Mouse (Mus musculus) thymus, postnatal 25 days (tissue): ENCODE data around the gene Gm9376.

ENCODE experiments used
- DNase-seq: peaks from one replicate; pipeline ENCODE4 v3.0.0; 2022

The Gm9376 gene

DNA sequence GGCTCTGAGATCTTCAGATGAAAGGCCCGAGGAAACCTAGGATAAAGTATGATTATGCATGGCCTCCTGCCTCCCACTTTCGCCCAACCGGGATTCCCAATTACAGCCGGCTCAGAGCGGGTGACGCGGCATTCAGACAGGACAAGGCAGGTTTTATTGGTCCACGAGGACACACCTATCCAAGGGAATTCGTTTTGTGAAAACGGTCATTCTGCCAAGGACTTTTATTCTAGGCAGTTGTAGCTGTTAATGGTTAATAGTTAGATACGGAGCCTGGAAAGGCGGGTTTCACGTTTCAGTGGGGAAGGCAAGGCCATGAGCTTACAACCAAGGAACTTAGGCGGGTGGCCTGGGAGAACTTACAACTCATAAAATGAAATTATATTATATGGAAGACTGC, 16.2 kb downstream of the Gm9376 start:
- no peak for DNase-seq

GRCm38 (mm10) chr14:118286096-118286495, 19.3 kb downstream of the Gm9376 start:
- DNase-seq: no peak

DNA sequence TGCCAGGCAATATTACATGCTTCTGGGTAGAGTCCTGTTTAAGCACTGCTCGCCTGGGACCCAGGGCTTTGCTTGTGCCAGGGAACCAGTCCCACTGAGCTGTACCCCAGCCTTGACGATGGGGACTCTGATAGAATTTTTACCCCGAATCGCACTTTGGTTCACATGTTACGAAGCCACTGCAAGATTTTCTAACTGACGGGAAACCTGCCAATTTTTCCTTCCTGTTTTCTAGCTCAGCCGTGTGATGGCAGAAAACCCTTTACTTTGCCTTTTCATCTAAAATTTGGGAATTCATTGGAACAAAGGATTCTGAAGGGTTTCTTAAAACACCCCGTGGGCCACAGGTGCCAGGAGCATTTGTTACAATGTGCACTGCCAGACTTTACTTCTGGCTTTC, 22.4 kb downstream of the Gm9376 start:
- no peak for DNase-seq

DNA sequence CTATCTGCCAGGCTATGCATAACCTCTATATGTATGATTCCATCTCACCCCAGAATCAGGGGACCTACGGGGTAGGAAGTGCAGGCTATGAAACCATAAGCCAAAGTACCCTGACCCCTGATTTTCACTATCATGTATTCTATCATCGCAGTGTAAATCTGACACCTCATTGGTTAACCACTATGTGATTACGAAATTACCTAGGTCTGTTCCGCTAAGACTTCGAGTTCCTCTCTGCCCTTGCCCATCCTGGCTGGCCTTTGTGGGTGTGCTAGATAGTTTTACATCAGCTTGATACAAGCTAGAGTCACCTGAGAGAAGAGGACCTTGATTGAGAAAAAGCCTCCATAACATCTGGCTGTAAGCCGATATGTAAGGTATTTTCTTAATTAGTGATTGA, 23.2 kb downstream of the Gm9376 start:
- DNase-seq: no peak

GRCm38 (mm10) chr14:118302606-118303005, 35.8 kb downstream of the Gm9376 start:
- DNase-seq: no peak

DNA sequence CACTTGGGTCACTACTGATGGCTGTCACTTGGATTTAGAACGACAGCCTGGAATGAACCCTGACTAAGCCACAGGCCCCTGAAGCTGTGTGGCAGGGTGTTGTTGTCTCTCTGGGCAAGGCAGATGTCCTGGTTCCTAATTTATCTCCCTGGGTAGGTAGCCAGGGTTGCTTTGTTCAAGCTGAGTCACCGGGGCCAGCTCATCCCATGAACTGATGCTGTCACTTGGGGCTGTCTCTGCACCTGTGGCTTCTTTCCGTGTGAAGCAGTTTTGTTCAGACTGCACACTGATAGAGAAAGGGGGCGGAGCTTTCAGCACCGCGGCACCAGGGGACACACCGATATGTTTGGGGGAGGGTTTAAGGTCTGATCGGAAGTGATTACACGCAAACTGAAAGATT, 37.8 kb downstream of the Gm9376 start:
- DNase-seq: no peak

DNA sequence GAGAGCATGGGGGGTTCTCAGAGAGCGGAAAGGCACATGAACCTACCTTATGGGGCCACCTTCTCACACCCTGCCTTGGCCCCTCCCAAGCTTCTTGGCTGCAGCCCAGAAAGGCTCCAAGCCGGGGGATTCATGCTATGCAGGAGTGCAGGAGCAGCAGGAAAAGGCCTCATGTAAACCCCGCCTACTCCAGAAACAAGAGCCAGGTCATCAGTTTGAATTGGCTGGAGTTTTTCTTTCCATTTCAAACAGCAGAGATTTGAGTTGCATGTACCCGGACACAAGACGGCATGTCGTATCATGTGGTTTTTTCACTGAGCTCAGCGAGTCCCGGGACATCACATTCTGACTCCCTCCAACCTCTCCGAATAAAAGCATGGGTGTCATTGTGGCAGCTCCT, 39.2 kb downstream of the Gm9376 start:
- DNase-seq: no peak

DNA sequence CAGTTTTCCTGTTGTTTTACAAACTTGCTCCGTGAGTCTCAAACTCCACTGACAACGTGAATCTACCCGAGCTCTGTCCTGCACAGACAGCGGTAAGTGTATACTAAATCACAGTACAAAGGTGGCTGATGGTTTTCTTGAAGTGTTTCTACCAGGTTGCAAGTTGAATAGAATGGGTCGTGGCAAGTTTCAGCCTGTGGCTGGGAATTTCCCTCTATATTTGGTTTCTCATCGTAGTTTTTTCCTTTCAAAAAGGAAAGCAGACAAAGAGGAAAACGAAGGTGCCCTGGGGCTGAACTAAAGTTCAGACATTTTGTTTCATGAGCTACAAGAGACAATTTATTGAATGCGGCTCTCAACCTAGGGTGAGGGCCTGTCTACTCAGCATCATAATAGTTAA, 40.3 kb downstream of the Gm9376 start:
- no peak for DNase-seq

- DNase-seq: no peak
These were observed 44.9 kb downstream of the Gm9376 start for GRCm38 (mm10) chr14:118311703-118312102.

DNA sequence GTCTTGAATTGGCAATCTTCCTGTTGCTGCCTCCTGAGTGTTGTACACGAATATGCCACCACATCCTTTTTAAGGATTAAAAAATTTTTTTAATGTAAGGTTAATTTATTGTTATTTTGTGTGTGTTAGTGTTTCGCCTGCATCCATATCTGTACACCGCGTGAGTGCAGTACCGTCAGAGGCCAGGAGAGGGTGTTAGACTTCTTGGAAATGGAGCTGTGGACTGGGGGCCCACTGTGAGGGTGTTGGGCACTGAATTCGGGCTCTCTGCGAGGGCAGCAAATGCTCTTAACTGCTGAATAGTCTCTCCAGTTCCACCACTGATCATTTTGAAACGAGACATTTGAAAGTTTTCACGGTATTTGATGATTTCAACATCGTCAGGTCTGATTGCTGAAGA, 45.9 kb downstream of the Gm9376 start:
- DNase-seq: no peak

GRCm38 (mm10) chr14:118313931-118314330, 47.2 kb downstream of the Gm9376 start:
- no peak for DNase-seq

DNA sequence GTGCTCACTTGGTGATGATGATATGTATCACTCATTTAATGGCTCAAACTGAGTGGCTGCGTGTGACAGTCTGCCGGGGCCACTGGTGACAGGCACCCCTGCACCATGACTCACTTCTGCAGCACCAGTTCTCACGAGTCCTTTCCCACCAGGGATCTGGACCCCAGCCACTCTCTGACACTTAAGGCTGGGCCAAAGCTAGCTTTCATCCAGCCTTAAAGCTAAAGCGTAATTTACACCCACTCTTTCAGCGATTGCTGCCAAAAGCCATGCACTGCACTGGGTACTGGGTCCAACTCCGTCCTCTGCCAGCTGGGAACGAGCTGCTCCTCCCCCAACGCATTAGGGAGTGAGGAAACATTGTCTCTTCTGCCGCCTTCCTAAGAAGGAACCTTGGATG, 50.5 kb downstream of the Gm9376 start:
- no peak for DNase-seq
